Mouse (Mus musculus) thymus, adult 2 months (tissue): ENCODE results near the gene Zswim4.

Source experiments
- CTCF ChIP-seq: fragments of 200-500 bp; IDR thresholded peaks from 2 replicates; pipeline ENCODE4 v1.5.1; 2012; ENCODE audit warnings: mild to moderate bottlenecking, control low read depth, low read length, moderate library complexity, borderline replicate concordance; ENCODE audit not compliant: control insufficient read depth, poor library complexity, insufficient read depth; ENCODE audit errors: extremely low read depth
- POLR2A ChIP-seq: fragments of 200-500 bp; IDR thresholded peaks from 2 replicates; pipeline ENCODE4 v1.6.1; 2012; ENCODE audit warnings: mild to moderate bottlenecking, low read length, control low read depth, moderate library complexity; ENCODE audit not compliant: control insufficient read depth, poor library complexity, insufficient read depth; ENCODE audit errors: extremely low read depth

DNA sequence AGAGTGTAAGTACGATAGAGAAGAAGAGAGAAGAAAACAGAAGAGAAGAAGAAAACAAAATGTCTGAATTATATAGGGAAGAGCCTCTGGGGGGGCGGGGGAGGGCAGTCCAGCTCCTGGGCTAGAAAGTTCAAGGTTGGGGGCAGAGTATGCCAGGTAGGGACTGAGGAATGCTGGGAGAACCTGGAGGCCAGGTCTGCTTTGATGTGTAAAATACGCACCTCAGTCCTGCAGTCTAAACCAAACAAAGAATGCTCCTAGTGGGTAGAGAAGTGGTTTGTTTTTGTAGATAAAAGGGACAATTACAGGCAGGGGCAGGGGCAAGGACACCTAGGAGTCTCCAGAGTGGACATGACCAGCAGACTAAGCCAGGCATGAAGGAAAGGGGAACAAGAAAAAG, 59.5 kb downstream of the Zswim4 start:
- TF ChIP-seq POLR2A (no peak), CTCF (no peak)
